Mouse (Mus musculus): ENCODE data around the gene Mgat4a. TPM values are rescaled to one million over a fixed set of nuclear protein-coding genes. Genes with fewer than 3 reads are reported as not detected.

The Mgat4a gene
- polyA plus RNA-seq, 1 experiment from 2014 or later = 5.0 TPM

- Histone ChIP-seq H3K27ac (no peak overlapping the region), H3K4me2 (no peak overlapping the region), H3K36me3 (replicated peaks) (no peaks in the 10 kb centered on the region), H3K9ac (no peak overlapping the region), H3K4me1 (no peaks in the 10 kb centered on the region), H3K9me3 (no peaks in the 10 kb centered on the region), H3K27me3 (no peaks in the 10 kb centered on the region), H3K4me3 (replicated peaks) (no peak overlapping the region)
- 94% methylated on average over 4 of the region's 4 CpGs for WGBS
- ATAC-seq (ENCODE audit: low FRiP score) = no peak
Observed at GRCm38 (mm10) chr1:37484612-37485011, 56.2 kb downstream of the Mgat4a start.

- Histone ChIP-seq H3K27ac (no peak overlapping the region), H3K4me2 (no peak overlapping the region), H3K27me3 (no peaks in the 10 kb centered on the region), H3K9ac (no peak overlapping the region), H3K4me1 (no peaks in the 10 kb centered on the region), H3K9me3 (no peaks in the 10 kb centered on the region), H3K4me3 (replicated peaks) (no peak overlapping the region), H3K36me3 (replicated peaks) (no peaks in the 10 kb centered on the region)
- WGBS = 92% methylated on average over 2 of the region's 2 CpGs
- ATAC-seq (ENCODE audit: low FRiP score) = no peak
Observed at GRCm38 (mm10) chr1:37481331-37481730, 59.5 kb downstream of the Mgat4a start.

- 91% methylated on average over 6 of the region's 6 CpGs for WGBS
- Histone ChIP-seq H3K9ac (no peak overlapping the region), H3K4me3 (replicated peaks) (no peak overlapping the region), H3K4me2 (no peak overlapping the region), H3K27ac (no peak overlapping the region), H3K9me3 (no peaks in the 10 kb centered on the region), H3K36me3 (replicated peaks) (no peaks in the 10 kb centered on the region), H3K27me3 (no peaks in the 10 kb centered on the region), H3K4me1 (no peaks in the 10 kb centered on the region)
- no peak for ATAC-seq (ENCODE audit: low FRiP score)
Observed at GRCm38 (mm10) chr1:37480731-37481130, 60.1 kb downstream of the Mgat4a start.

- Histone ChIP-seq H3K4me3 (replicated peaks) (no peak overlapping the region), H3K9me3 (no peaks in the 10 kb centered on the region), H3K36me3 (replicated peaks) (no peaks in the 10 kb centered on the region), H3K27me3 (no peaks in the 10 kb centered on the region), H3K4me1 (no peaks in the 10 kb centered on the region), H3K9ac (no peak overlapping the region), H3K27ac (no peak overlapping the region), H3K4me2 (no peak overlapping the region)
- no peak for ATAC-seq (ENCODE audit: low FRiP score)
- WGBS = 92% methylated on average over 8 of the region's 8 CpGs
Observed at GRCm38 (mm10) chr1:37479759-37480158, 61.1 kb downstream of the Mgat4a start.

GRCm38 (mm10) chr1:37479074-37479473 is 61.7 kb downstream of the Mgat4a start:
- H3K4me1 ChIP-seq = no peaks in the 10 kb centered on the region
- no peak overlapping the region for H3K27ac ChIP-seq
- no peak overlapping the region for H3K4me3 ChIP-seq (replicated peaks)
- WGBS = 75% methylated on average over 9 of the region's 9 CpGs
- H3K4me2 ChIP-seq = no peak overlapping the region
- H3K36me3 ChIP-seq (replicated peaks) = no peaks in the 10 kb centered on the region
- H3K9me3 ChIP-seq = no peaks in the 10 kb centered on the region
- H3K27me3 ChIP-seq = no peaks in the 10 kb centered on the region
- H3K9ac ChIP-seq = no peak overlapping the region
- ATAC-seq (ENCODE audit: low FRiP score) = no peak

GRCm38 (mm10) chr1:37478416-37478815 is 62.4 kb downstream of the Mgat4a start:
- H3K9me3 ChIP-seq = no peaks in the 10 kb centered on the region
- H3K36me3 ChIP-seq (replicated peaks) = no peaks in the 10 kb centered on the region
- no peak overlapping the region for H3K27ac ChIP-seq
- H3K27me3 ChIP-seq = no peaks in the 10 kb centered on the region
- H3K4me2 ChIP-seq = no peak overlapping the region
- ATAC-seq (ENCODE audit: low FRiP score) = no peak
- WGBS = 81% methylated on average over 7 of the region's 7 CpGs
- no peaks in the 10 kb centered on the region for H3K4me1 ChIP-seq
- no peak overlapping the region for H3K4me3 ChIP-seq (replicated peaks)
- no peak overlapping the region for H3K9ac ChIP-seq

- Histone ChIP-seq H3K4me3 (replicated peaks) (no peak overlapping the region), H3K27ac (no peak overlapping the region), H3K9me3 (no peaks in the 10 kb centered on the region), H3K27me3 (no peaks in the 10 kb centered on the region), H3K36me3 (replicated peaks) (no peaks in the 10 kb centered on the region), H3K4me1 (no peaks in the 10 kb centered on the region), H3K9ac (no peak overlapping the region), H3K4me2 (no peak overlapping the region)
- no peak for ATAC-seq (ENCODE audit: low FRiP score)
- WGBS = 87% methylated on average over 5 of the region's 5 CpGs
Observed at GRCm38 (mm10) chr1:37477928-37478327, 62.9 kb downstream of the Mgat4a start.

GRCm38 (mm10) chr1:37477250-37477649 is 63.6 kb downstream of the Mgat4a start:
- Histone ChIP-seq H3K27ac (no peak overlapping the region), H3K27me3 (no peaks in the 10 kb centered on the region), H3K4me1 (no peaks in the 10 kb centered on the region), H3K4me2 (no peak overlapping the region), H3K4me3 (replicated peaks) (no peak overlapping the region), H3K36me3 (replicated peaks) (no peaks in the 10 kb centered on the region), H3K9me3 (no peaks in the 10 kb centered on the region), H3K9ac (no peak overlapping the region)
- ATAC-seq (ENCODE audit: low FRiP score) = no peak
- WGBS = 91% methylated on average over 5 of the region's 5 CpGs

GRCm38 (mm10) chr1:37475312-37475711 is 65.5 kb downstream of the Mgat4a start:
- Histone ChIP-seq H3K4me1 (no peaks in the 10 kb centered on the region), H3K27ac (no peak overlapping the region), H3K9me3 (no peaks in the 10 kb centered on the region), H3K9ac (no peak overlapping the region), H3K4me3 (replicated peaks) (no peak overlapping the region), H3K4me2 (no peak overlapping the region), H3K27me3 (no peaks in the 10 kb centered on the region), H3K36me3 (replicated peaks) (no peaks in the 10 kb centered on the region)
- WGBS = 92% methylated on average over 3 of the region's 3 CpGs
- no peak for ATAC-seq (ENCODE audit: low FRiP score)

- Histone ChIP-seq H3K27ac (no peak overlapping the region), H3K9me3 (no peaks in the 10 kb centered on the region), H3K9ac (no peak overlapping the region), H3K4me3 (replicated peaks) (no peak overlapping the region), H3K4me1 (no peaks in the 10 kb centered on the region), H3K4me2 (no peak overlapping the region), H3K36me3 (replicated peaks) (no peaks in the 10 kb centered on the region), H3K27me3 (no peaks in the 10 kb centered on the region)
- 89% methylated on average over 6 of the region's 6 CpGs for WGBS
- ATAC-seq (ENCODE audit: low FRiP score) = no peak
Observed at GRCm38 (mm10) chr1:37474634-37475190, 66.1 kb downstream of the Mgat4a start.

GRCm38 (mm10) chr1:37474046-37474445 is 66.8 kb downstream of the Mgat4a start:
- no peak for ATAC-seq (ENCODE audit: low FRiP score)
- Histone ChIP-seq H3K27ac (no peak overlapping the region), H3K4me2 (no peak overlapping the region), H3K4me1 (no peaks in the 10 kb centered on the region), H3K27me3 (no peaks in the 10 kb centered on the region), H3K9ac (no peak overlapping the region), H3K4me3 (replicated peaks) (no peak overlapping the region), H3K9me3 (no peaks in the 10 kb centered on the region), H3K36me3 (replicated peaks) (no peaks in the 10 kb centered on the region)
- WGBS = 83% methylated on average over 8 of the region's 8 CpGs

GRCm38 (mm10) chr1:37473251-37473650 is 67.6 kb downstream of the Mgat4a start:
- no peaks in the 10 kb centered on the region for H3K4me1 ChIP-seq
- H3K27me3 ChIP-seq = no peaks in the 10 kb centered on the region
- 87% methylated on average over 10 of the region's 10 CpGs for WGBS
- no peak overlapping the region for H3K4me2 ChIP-seq
- no peaks in the 10 kb centered on the region for H3K36me3 ChIP-seq (replicated peaks)
- ATAC-seq (ENCODE audit: low FRiP score) = no peak
- no peak overlapping the region for H3K9ac ChIP-seq
- H3K4me3 ChIP-seq (replicated peaks) = no peak overlapping the region
- no peaks in the 10 kb centered on the region for H3K9me3 ChIP-seq
- no peak overlapping the region for H3K27ac ChIP-seq

GRCm38 (mm10) chr1:37471179-37472148 is 69.4 kb downstream of the Mgat4a start:
- no peaks in the 10 kb centered on the region for H3K36me3 ChIP-seq (replicated peaks)
- no peaks in the 10 kb centered on the region for H3K4me1 ChIP-seq
- no peaks in the 10 kb centered on the region for H3K27me3 ChIP-seq
- WGBS = 86% methylated on average over 6 of the region's 6 CpGs
- no peak overlapping the region for H3K9ac ChIP-seq
- no peak overlapping the region for H3K4me2 ChIP-seq
- no peak overlapping the region for H3K27ac ChIP-seq
- no peak overlapping the region for H3K4me3 ChIP-seq (replicated peaks)
- no peak for ATAC-seq (ENCODE audit: low FRiP score)
- no peaks in the 10 kb centered on the region for H3K9me3 ChIP-seq
